Mouse (Mus musculus) MEL (cell line): ENCODE data around the gene Fzd5. TPM values are rescaled to one million over a fixed set of nuclear protein-coding genes. Genes with fewer than 3 reads are reported as not detected.

Source experiments
- DNase-seq: peaks from one replicate; pipeline ENCODE4 v3.0.0; 2011; ENCODE audit warnings: low read depth, low spot score
- H3K27ac ChIP-seq: 2 replicates; pipeline ENCODE4 v1.5.1; 2012; ENCODE audit warnings: low read depth, mild to moderate bottlenecking, control low read depth, low read length, moderate library complexity; ENCODE audit not compliant: control insufficient read depth
- H3K27me3 ChIP-seq, 2 experiments: fragments of 150-350 bp in 1 of 2; sonication (generic) in 1 of 2; 2 replicates each; pipeline ENCODE4 v1.6.1; 2012; ENCODE audit warnings: low read length in 2 of 2, mild to moderate bottlenecking in 2 of 2, improper control_type of control experiment in 1 of 2, moderate library complexity in 1 of 2; ENCODE audit not compliant: insufficient read depth in 2 of 2, control insufficient read depth in 1 of 2
- H3K36me3 ChIP-seq, 2 experiments: 2 replicates each; pipeline ENCODE4 v1.6.1; 2012 to 2014; ENCODE audit warnings: low read length in 2 of 2, improper control_type of control experiment in 1 of 2, inconsistent platforms in 1 of 2, mild to moderate bottlenecking in 1 of 2; ENCODE audit not compliant: insufficient read depth in 2 of 2, control insufficient read depth in 1 of 2
- H3K4me1 ChIP-seq, 2 experiments: fragments of 150-350 bp in 1 of 2; sonication (generic) in 1 of 2; 2 replicates each; pipeline ENCODE4 v1.6.1; 2012; ENCODE audit warnings: low read length in 2 of 2, improper control_type of control experiment in 1 of 2, mild to moderate bottlenecking in 1 of 2; ENCODE audit not compliant: insufficient read depth in 2 of 2, control insufficient read depth in 1 of 2
- H3K4me3 ChIP-seq, 2 experiments: fragments of 150-350 bp in 1 of 2; sonication (generic) in 1 of 2; 2 replicates each; pipeline ENCODE4 v1.5.1; 2012; ENCODE audit warnings: low read depth in 2 of 2, low read length in 2 of 2, mild to moderate bottlenecking in 2 of 2, moderate library complexity in 2 of 2, control low read depth in 1 of 2, improper control_type of control experiment in 1 of 2; ENCODE audit not compliant: control insufficient read depth in 1 of 2, insufficient read depth in 1 of 2
- H3K79me2 ChIP-seq: 2 replicates; pipeline ENCODE4 v1.6.1; 2012; ENCODE audit warnings: mild to moderate bottlenecking, low read length, moderate library complexity; ENCODE audit not compliant: control insufficient read depth, poor library complexity, insufficient read depth
- H3K9ac ChIP-seq: 2 replicates; pipeline ENCODE4 v1.6.1; 2012; ENCODE audit warnings: low read depth, mild to moderate bottlenecking, control low read depth, low read length, moderate library complexity; ENCODE audit not compliant: control insufficient read depth, poor library complexity, severe bottlenecking
- H3K9me3 ChIP-seq: fragments of 150-350 bp; sonication (generic); replicated peaks from 2 replicates; pipeline ENCODE4 v1.6.1; 2012; ENCODE audit warnings: mild to moderate bottlenecking, low read length, improper control_type of control experiment, moderate library complexity; ENCODE audit not compliant: insufficient read depth
- BHLHE40 ChIP-seq: IDR thresholded peaks from 2 replicates; pipeline ENCODE4 v1.6.1; 2012; ENCODE audit warnings: low read depth, mild to moderate bottlenecking, inconsistent platforms, low read length, improper control_type of control experiment, borderline replicate concordance
- E2F4 ChIP-seq: IDR thresholded peaks from 2 replicates; pipeline ENCODE4 v1.6.1; 2011; ENCODE audit warnings: low read depth, low read length, improper control_type of control experiment, borderline replicate concordance
- ELF1 ChIP-seq: IDR thresholded peaks from 2 replicates; pipeline ENCODE4 v1.6.1; 2014; ENCODE audit warnings: low read depth, mild to moderate bottlenecking, inconsistent platforms, low read length, improper control_type of control experiment, moderate library complexity
- GATA1 ChIP-seq: IDR thresholded peaks from 2 replicates; pipeline ENCODE4 v1.6.1; 2011; ENCODE audit warnings: low read depth, low read length, improper control_type of control experiment
- JUND ChIP-seq: IDR thresholded peaks from 2 replicates; pipeline ENCODE4 v1.6.1; 2011; ENCODE audit warnings: low read depth, mild to moderate bottlenecking, improper control_type of control experiment, low read length
- MAFK ChIP-seq: IDR thresholded peaks from 2 replicates; pipeline ENCODE4 v1.6.1; 2011; ENCODE audit warnings: low read depth, mild to moderate bottlenecking, low read length, improper control_type of control experiment, borderline replicate concordance
- MEF2A ChIP-seq: IDR thresholded peaks from 2 replicates; pipeline ENCODE4 v1.6.1; 2014; ENCODE audit warnings: low read depth, mild to moderate bottlenecking, inconsistent platforms, low read length, improper control_type of control experiment; ENCODE audit not compliant: poor library complexity, insufficient replicate concordance, severe bottlenecking; ENCODE audit errors: extremely low read depth
- MXI1 ChIP-seq: IDR thresholded peaks from 2 replicates; pipeline ENCODE4 v1.6.1; 2011; ENCODE audit warnings: mild to moderate bottlenecking, low read depth, low read length, improper control_type of control experiment
- RCOR1 ChIP-seq: IDR thresholded peaks from 2 replicates; pipeline ENCODE4 v1.6.1; 2012; ENCODE audit warnings: low read depth, mild to moderate bottlenecking, inconsistent platforms, low read length, improper control_type of control experiment
- SMC3 ChIP-seq: IDR thresholded peaks from 2 replicates; pipeline ENCODE4 v1.6.1; 2011; ENCODE audit warnings: low read depth, low read length, improper control_type of control experiment
- UBTF ChIP-seq: IDR thresholded peaks from 2 replicates; pipeline ENCODE4 v1.6.1; 2012; ENCODE audit warnings: low read depth, mild to moderate bottlenecking, inconsistent platforms, low read length, improper control_type of control experiment, moderate library complexity, borderline replicate concordance; ENCODE audit not compliant: insufficient read depth
- USF2 ChIP-seq, 2 experiments: IDR thresholded peaks; 2 replicates each; pipeline ENCODE4 v1.6.1; 2011 to 2012; ENCODE audit warnings: improper control_type of control experiment in 2 of 2, low read length in 2 of 2, borderline replicate concordance in 1 of 2, inconsistent platforms in 1 of 2, low read depth in 1 of 2, mild to moderate bottlenecking in 1 of 2; ENCODE audit not compliant: insufficient read depth in 1 of 2
- ZMIZ1 ChIP-seq: IDR thresholded peaks from 2 replicates; pipeline ENCODE4 v1.6.1; 2012; ENCODE audit warnings: low read depth, mild to moderate bottlenecking, inconsistent platforms, low read length, improper control_type of control experiment, moderate library complexity
- polyA plus RNA-seq, 2 experiments: library from polyadenylated mRNA; stranded (reverse) in 1 of 2; unstranded in 1 of 2; fragments of >175 nt in 1 of 2; fragments of >200 nt in 1 of 2; gene quantifications; 2 replicates each; pipeline versions ENCODE4 v1.2.1 to v1.2.4; 2012; ENCODE audit warnings: low replicate concordance in 2 of 2, low read depth in 1 of 2; ENCODE audit not compliant: insufficient read length in 2 of 2, insufficient read depth in 1 of 2, missing spikeins in 1 of 2
- total RNA-seq: library from RNA; depleted of rRNA; stranded (reverse); fragments of 300-350 nt; gene quantifications from 2 replicates; pipeline ENCODE4 v1.2.3, GENCODE M21; 2012

Fzd5 gene
- total and polyA plus RNA-seq, 3 experiments: 1.4 to 2.9 TPM; not detected in 1

DNA sequence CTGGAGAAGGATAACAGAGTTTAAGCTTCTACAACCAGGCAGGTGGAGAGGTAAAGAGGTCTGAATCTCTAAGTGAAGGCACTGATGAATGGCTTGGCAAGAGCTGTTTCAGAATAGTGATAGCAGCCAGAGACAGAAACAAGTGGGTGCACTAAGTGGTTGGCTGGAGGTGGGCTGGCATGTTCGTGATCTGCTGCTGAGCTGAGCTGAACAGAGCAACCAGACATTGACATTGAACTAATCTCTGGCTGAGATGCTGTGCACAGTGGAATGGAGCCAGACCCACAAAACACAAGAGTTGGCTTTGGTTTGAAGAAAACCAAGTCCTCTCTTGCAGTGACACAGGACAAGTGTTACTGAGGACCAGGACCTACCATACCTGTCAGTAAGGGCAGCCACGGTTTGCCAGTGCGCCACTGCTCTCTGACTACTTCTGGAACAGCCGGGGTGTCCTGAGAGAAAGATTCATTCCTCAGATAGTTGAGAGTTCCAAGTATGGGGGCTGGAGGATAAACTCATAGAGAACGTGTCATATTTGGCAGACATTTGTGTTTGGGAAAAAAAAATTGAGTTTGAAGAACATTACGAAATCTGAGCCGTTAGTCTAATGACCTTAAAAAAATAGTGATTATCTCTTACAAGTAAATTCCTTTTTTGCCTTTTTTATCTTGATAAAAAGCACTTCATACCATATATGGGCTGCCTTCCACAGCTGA lies 20.8 kb downstream of the Fzd5 start:
- Histone ChIP-seq H3K36me3 (peaks cover 0 to 10% of the 10 kb centered on the region in 2 experiments; a peak in 3 of 4 replicates), H3K9me3 (no peaks in the 10 kb centered on the region), H3K27ac (no peak overlapping the region), H3K9ac (no peak overlapping the region), H3K27me3 (no peaks in the 10 kb centered on the region), H3K4me1 (peaks cover 3 to 8% of the 10 kb centered on the region in 2 experiments), H3K4me3 (no peak overlapping the region), H3K79me2 (no peaks in the 10 kb centered on the region)
- no peak for DNase-seq
- TF ChIP-seq BHLHE40 (no peak), JUND (no peak), MXI1 (no peak), SMC3 (no peak), ELF1 (no peak), RCOR1 (no peak), ZMIZ1 (no peak), MEF2A (no peak)

GRCm38 (mm10) chr1:64715458-64715857 lies 22.1 kb downstream of the Fzd5 start:
- Histone ChIP-seq H3K9me3 (no peaks in the 10 kb centered on the region), H3K79me2 (no peaks in the 10 kb centered on the region), H3K9ac (peak overlapping the region; percentile 27), H3K36me3 (peaks cover 0 to 10% of the 10 kb centered on the region in 2 experiments; a peak in 3 of 4 replicates), H3K27ac (peak overlapping the region; percentile 21; the same call in 1 of the 2 replicates), H3K4me3 (no peak overlapping the region), H3K27me3 (no peaks in the 10 kb centered on the region), H3K4me1 (peaks cover 3 to 8% of the 10 kb centered on the region in 2 experiments)
- TF ChIP-seq MAFK (no peak), USF2 (IDR thresholded peaks at IDR 0.05; ENCODE audit: borderline replicate concordance in 1 of 2, insufficient read depth in 1 of 2, low read depth in 1 of 2, low read length in 2 of 2) (no peak), UBTF (no peak), E2F4 (no peak), GATA1 (peak; percentile 43)
- peak; percentile 75 for DNase-seq
